ENCODE assay signal across 8 mouse cellular contexts in the genomic region with DNA sequence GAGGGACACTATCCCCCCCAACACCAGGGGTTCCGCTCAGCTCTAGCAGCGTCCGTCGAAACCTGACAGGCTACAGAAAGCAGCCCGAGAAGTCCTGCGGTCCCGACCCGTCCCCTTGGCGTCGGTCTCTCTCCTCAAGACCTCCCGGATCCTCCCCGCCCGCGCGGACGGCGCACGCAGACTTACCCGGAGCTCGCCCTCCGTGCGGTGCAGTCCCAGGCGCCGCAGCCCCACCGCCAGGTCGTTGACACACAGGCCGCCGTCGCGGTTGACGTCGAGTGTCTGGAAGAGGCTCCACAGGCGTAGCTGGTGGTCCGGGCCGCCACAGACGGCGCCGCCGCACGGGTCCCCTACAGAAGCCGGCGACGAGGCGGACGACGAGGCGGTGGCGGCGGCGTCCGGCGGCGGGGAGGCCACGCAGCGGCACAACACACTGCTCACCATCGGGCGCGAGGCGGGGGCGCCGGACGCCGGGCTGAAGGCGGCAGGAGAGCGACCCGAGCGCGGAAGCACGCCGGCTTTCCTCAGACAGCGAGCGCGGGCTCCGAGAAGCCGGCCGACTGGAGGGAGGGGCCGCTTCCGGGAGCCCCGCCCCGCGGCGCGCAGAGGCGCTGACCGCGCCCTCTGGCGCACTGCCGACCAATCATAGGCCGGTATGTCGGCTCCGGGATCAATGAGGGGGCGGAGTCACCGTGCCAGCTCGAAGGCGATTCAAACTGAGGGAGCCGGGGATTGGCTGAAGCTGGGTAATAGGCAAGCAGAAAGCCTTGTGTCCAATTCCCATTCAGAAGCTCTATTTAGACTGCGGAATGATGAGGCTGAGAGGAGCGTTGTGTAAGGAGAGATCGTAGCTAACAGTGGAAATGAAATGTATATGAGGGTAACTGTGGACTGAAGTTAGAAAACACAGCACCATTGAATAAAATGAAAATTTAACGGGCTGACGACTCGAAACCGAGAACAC. TPM values are rescaled to one million over a fixed set of nuclear protein-coding genes. Genes with fewer than 3 reads are reported as not detected.
DNase-seq lines count a peak whose midpoint lies in the region; ATAC-seq and TF ChIP-seq lines count a peak whose summit lies in the region.

A gene (minus strand): TSS at position 565 of the 964 bp plus-strand sequence.

- TF ChIP-seq EP300 in lung, postnatal 0 days (IDR thresholded peaks at IDR 0.05): no peak

- H3K36me3 ChIP-seq in hindbrain, embryonic 10.5 days: peaks cover 14% of the 10 kb centered on the region
- no peaks in the 10 kb centered on the region for H3K36me3 ChIP-seq in lung, postnatal 0 days (ENCODE audit: insufficient read depth, low read length)

- peak within 1 kb of the TSS; percentile 89 for H3K9ac ChIP-seq in lung, postnatal 0 days (replicated peaks; ENCODE audit: low read depth)

- peak within 1 kb of the TSS; percentile 92 for H3K27ac ChIP-seq in hindbrain, embryonic 10.5 days
- H3K27ac ChIP-seq in lung, postnatal 0 days (ENCODE audit: low read length): peak within 1 kb of the TSS; percentile 97

- peak; percentile 89 for DNase-seq in MEL-GATA-1-ER (ENCODE audit: extremely low read depth, low read depth)
- DNase-seq in cerebellum, adult 8-10 months: peak; percentile 97
- peak; percentile 97 for DNase-seq in hindbrain, embryonic 10.5 days (ENCODE audit: low spot score)
- peak; percentile 98 for DNase-seq in layer of hippocampus, adult 9-11 months
- DNase-seq in lung, postnatal 0 days (ENCODE audit: low spot score): peak; percentile 99
- peak; percentile 97 for DNase-seq in ovary, postnatal 14 days (ENCODE audit: low spot score)
- peak; percentile 98 for DNase-seq in thymus, postnatal 14 days

- H3K27me3 ChIP-seq in hindbrain, embryonic 10.5 days (ENCODE audit: insufficient read depth, poor library complexity, severe bottlenecking): no peaks in the 10 kb centered on the region
- no peaks in the 10 kb centered on the region for H3K27me3 ChIP-seq in lung, postnatal 0 days (replicated peaks; ENCODE audit: insufficient read depth, low read length)

- peak within 1 kb of the TSS; percentile 79 for H3K4me3 ChIP-seq in hindbrain, embryonic 10.5 days
- peak within 1 kb of the TSS; percentile 86 for H3K4me3 ChIP-seq in lung, postnatal 0 days (ENCODE audit: low read depth, low read length)

- TF ChIP-seq CTCF in lung, postnatal 0 days (IDR thresholded peaks at IDR 0.05): no peak

- H3K4me1 ChIP-seq in hindbrain, embryonic 10.5 days (replicated peaks): peaks cover 44% of the 10 kb centered on the region
- H3K4me1 ChIP-seq in lung, postnatal 0 days (ENCODE audit: insufficient read depth, low read depth, low read length): peaks cover 28% of the 10 kb centered on the region; the same call in 1 of the 2 replicates

- WGBS in hindbrain, embryonic 10.5 days: under 1% methylated on average over 103 of the region's 103 CpGs
- under 1% methylated on average over 99 of the region's 103 CpGs for WGBS in lung, postnatal 0 days

- peak; percentile 75 for ATAC-seq in frontal cortex, adult (ENCODE audit: low TSS enrichment)
- peak; percentile 85 for ATAC-seq in lung, postnatal 0 days

- H3K4me2 ChIP-seq in lung, postnatal 0 days (replicated peaks; ENCODE audit: low read depth, low read length): peak within 1 kb of the TSS; percentile 71

- H3K9me3 ChIP-seq in hindbrain, embryonic 10.5 days: no peaks in the 10 kb centered on the region
- H3K9me3 ChIP-seq in lung, postnatal 0 days (ENCODE audit: low read length): no peaks in the 10 kb centered on the region

RNA-seq across cellular contexts. Expression of the gene that starts here (rescaled TPM):
- 28.8 and 34.4 TPM in 2 replicates for polyA plus RNA-seq in hindbrain, embryonic 10.5 days (2016; fragmentation: Nextera tagmentation; extraction: Ambion mirVana)
- polyA plus RNA-seq in lung, postnatal 0 days (2015; fragmentation: Nextera tagmentation; extraction: Ambion mirVana): 16.7 and 21.5 TPM in 2 replicates

Comparison
In these comparisons a context has a peak if more than half of its experiments do, and no peak if none do; other contexts are left out.
1. Peak in every context shown above with its lines: DNase-seq, ATAC-seq, H3K4me3 ChIP-seq and H3K27ac ChIP-seq.